Mouse (Mus musculus) hindbrain, embryonic 14.5 days (tissue): ENCODE measurements at regions not wholly inside any gene's neighbourhood (a gene's known extent, or its start where the extent isn't known, plus 50 kb on each side); places are given as distances from the start of the nearest gene placed in this dataset.

Experiments
- ATAC-seq: fragments of 200-750 bp; cut with Nextera tagmentation; 2 replicates; pipeline ENCODE4 v1.8.0; 2017; ENCODE audit warnings: moderate number of reproducible peaks, mild to moderate bottlenecking, moderate TSS enrichment, moderate library complexity; ENCODE audit not compliant: low FRiP score
- DNase-seq: peaks from one replicate; pipeline ENCODE4 v3.0.0-alpha.2; 2015; ENCODE audit warnings: low spot score
- H3K27ac ChIP-seq: fragments of 300-500 bp; sonication (generic); 2 replicates; pipeline ENCODE4 v1.5.1; 2014; ENCODE audit warnings: mild to moderate bottlenecking, moderate library complexity
- H3K27me3 ChIP-seq: fragments of 300-500 bp; sonication (generic); 2 replicates; pipeline ENCODE4 v1.6.1; 2014; ENCODE audit warnings: mild to moderate bottlenecking, low read length, mixed read lengths; ENCODE audit not compliant: control insufficient read depth, insufficient read depth
- H3K36me3 ChIP-seq: fragments of 300-500 bp; sonication (generic); replicated peaks from 2 replicates; pipeline ENCODE4 v1.6.1; 2014; ENCODE audit not compliant: control insufficient read depth, insufficient read depth
- H3K4me1 ChIP-seq: fragments of 300-500 bp; sonication (generic); replicated peaks from 2 replicates; pipeline ENCODE4 v1.6.1; 2014; ENCODE audit warnings: antibody characterized with exemption, low read length, mixed read lengths; ENCODE audit not compliant: control insufficient read depth, insufficient read depth
- H3K4me2 ChIP-seq: fragments of 300-500 bp; sonication (generic); replicated peaks from 2 replicates; pipeline ENCODE4 v1.6.1; 2014; ENCODE audit warnings: mild to moderate bottlenecking, moderate library complexity
- H3K4me3 ChIP-seq: fragments of 300-500 bp; sonication (generic); replicated peaks from 2 replicates; pipeline ENCODE4 v1.5.1; 2014; ENCODE audit warnings: mild to moderate bottlenecking, low read length
- H3K9ac ChIP-seq: fragments of 300-500 bp; sonication (generic); 2 replicates; pipeline ENCODE4 v1.6.1; 2014
- H3K9me3 ChIP-seq: fragments of 300-500 bp; sonication (generic); 2 replicates; pipeline ENCODE4 v1.6.1; 2016; ENCODE audit warnings: low read length; ENCODE audit not compliant: control insufficient read depth
- WGBS: fragments of 180-500 bp; shearing (Covaris S2); extraction: QIAGEN DNeasy Blood & Tissue Kit; methylation state at CpG from one replicate; pipeline ENCODE4 v1.1.7; 2014; 5-methylcytosine and 5-hydroxymethylcytosine counted together

DNA sequence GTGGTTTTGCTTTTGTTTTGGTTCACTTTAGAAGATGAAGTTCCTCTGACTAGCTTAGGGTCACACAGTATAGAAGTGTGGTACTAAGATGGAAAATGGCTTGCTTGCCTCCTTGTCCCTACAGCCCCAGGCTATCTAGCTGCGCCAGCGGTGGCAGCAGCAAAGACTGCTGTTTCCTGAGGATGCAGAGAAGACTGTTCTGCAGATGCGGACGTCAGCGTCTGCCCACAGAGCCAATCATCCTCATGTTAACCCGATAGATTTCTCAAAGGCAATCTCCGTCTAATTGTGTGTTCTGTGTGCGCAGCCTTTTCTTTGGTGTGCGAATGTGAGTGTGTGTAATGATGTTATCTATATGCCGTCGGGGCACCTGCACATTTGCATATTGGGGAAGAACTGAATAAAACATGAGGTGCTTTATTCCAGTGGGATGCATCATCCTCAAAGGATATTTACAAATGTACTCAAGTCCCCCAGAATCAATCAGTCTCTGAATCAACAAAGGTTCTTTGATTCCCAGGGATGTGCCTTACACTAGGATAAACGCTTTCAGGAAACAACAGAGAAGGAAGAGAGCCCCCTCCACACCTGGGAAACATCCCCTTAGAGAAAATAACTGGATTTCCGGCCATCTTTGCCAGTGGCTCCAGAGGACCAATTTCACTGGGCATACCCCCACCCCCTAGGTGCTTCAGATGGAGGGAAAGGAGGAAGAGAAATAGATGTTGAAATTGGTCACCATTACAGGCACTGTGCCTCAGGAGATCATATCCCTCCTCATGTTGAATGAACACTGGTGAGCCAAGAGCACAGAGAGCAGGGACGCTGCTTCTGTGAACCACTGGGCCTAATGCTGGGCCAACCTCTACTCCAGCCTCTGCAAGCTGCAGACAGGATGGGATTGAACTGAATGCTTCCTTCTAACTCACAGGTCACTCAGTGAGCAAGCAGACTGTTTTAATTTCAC lies 409.7 kb upstream of the Plxna2 start:
- peak; percentile 59 for DNase-seq
- peaks cover 20% of the 10 kb centered on the region; the same call in 1 of the 2 replicates for H3K4me1 ChIP-seq
- 20% methylated on average over 14 of the region's 14 CpGs for WGBS
- ATAC-seq, result peak; percentile 72
- H3K9me3 ChIP-seq, result no peaks in the 10 kb centered on the region
- no peaks in the 10 kb centered on the region for H3K27me3 ChIP-seq
- no peak overlapping the region for H3K4me3 ChIP-seq
- 0 out of 2 replicates have a peak overlapping the region, but pooled peaks have one; percentile 6 for H3K9ac ChIP-seq
- peak overlapping the region; percentile 26 for H3K4me2 ChIP-seq
- H3K36me3 ChIP-seq, result no peaks in the 10 kb centered on the region
- peak overlapping the region; percentile 68 for H3K27ac ChIP-seq

GRCm38 (mm10) chr1:194197516-194197915 lies 420.5 kb upstream of the Plxna2 start:
- Histone ChIP-seq H3K4me3 (no peak overlapping the region), H3K9me3 (no peaks in the 10 kb centered on the region), H3K4me1 (no peaks in the 10 kb centered on the region), H3K4me2 (no peak overlapping the region), H3K36me3 (no peaks in the 10 kb centered on the region), H3K27ac (no peak overlapping the region), H3K9ac (no peak overlapping the region), H3K27me3 (no peaks in the 10 kb centered on the region)
- ATAC-seq, result no peak
- no peak for DNase-seq
- WGBS, result 48% methylated on average over 2 of the region's 2 CpGs

GRCm38 (mm10) chr1:194182293-194182692 lies 435.7 kb upstream of the Plxna2 start:
- Histone ChIP-seq H3K27ac (no peak overlapping the region), H3K4me2 (no peak overlapping the region), H3K9me3 (no peaks in the 10 kb centered on the region), H3K4me3 (no peak overlapping the region), H3K4me1 (no peaks in the 10 kb centered on the region), H3K27me3 (no peaks in the 10 kb centered on the region; the same call in 1 of the 2 replicates), H3K9ac (no peak overlapping the region), H3K36me3 (no peaks in the 10 kb centered on the region)
- DNase-seq (no peak), ATAC-seq (no peak)
- WGBS, result 91% methylated on average over 2 of the region's 2 CpGs

- DNase-seq, result no peak
- H3K27me3 ChIP-seq, result no peaks in the 10 kb centered on the region
- no peak for ATAC-seq
- no peaks in the 10 kb centered on the region for H3K9me3 ChIP-seq
- WGBS, result 40% methylated on average over 4 of the region's 4 CpGs
- H3K9ac ChIP-seq, result no peak overlapping the region
- H3K4me1 ChIP-seq, result peaks cover 7% of the 10 kb centered on the region; the same call in 1 of the 2 replicates
- H3K4me2 ChIP-seq, result no peak overlapping the region
- no peak overlapping the region for H3K4me3 ChIP-seq
- H3K36me3 ChIP-seq, result no peaks in the 10 kb centered on the region
- no peak overlapping the region for H3K27ac ChIP-seq
Measured at GRCm38 (mm10) chr1:194161469-194161868, 456.5 kb upstream of the Plxna2 start.

DNA sequence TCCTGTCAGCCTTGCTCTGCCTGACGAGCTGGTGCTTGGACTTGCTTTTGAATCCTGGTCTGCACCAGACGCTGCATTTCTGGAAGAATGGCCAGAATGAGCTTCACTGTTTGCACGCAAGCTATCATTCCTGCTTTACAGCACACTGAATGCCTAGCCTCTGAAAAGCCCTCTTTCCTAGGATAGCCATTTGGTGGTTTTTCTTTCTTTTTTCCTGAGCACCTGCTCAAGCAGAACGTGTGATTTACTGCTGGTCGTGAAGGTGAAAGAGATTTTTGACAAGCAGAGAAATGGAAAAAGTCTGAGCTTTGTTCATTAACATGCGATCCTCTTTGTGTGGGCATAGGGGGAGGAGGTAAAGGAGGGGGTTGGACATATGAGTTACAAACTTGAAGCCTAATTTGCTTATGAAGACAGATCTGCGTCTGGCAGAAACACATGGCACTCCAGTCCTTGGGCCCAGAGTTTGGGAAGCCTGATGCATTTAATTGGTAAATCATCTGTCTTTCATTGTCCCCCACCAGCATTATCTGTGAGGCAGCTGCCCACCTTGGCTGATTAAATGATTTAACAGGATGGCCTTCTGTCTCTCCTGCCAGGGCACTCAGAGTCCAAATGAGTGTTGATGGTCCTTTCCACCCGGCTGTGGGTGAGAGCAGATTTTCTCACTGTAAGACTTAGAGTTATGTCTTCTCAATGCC lies 457.1 kb upstream of the Plxna2 start:
- H3K9ac ChIP-seq, result no peak overlapping the region
- H3K4me1 ChIP-seq, result peaks cover 7% of the 10 kb centered on the region; the same call in 1 of the 2 replicates
- H3K4me2 ChIP-seq, result no peak overlapping the region
- DNase-seq (peak; percentile 38), ATAC-seq (peak; percentile 71; the same call in 1 of the 2 replicates)
- H3K9me3 ChIP-seq, result no peaks in the 10 kb centered on the region
- H3K27me3 ChIP-seq, result no peaks in the 10 kb centered on the region
- H3K36me3 ChIP-seq, result no peaks in the 10 kb centered on the region
- 11% methylated on average over 8 of the region's 8 CpGs for WGBS
- peak overlapping the region; percentile 75 for H3K27ac ChIP-seq
- no peak overlapping the region for H3K4me3 ChIP-seq

GRCm38 (mm10) chr1:194157268-194157667 lies 460.8 kb upstream of the Plxna2 start:
- H3K36me3 ChIP-seq, result no peaks in the 10 kb centered on the region
- H3K4me1 ChIP-seq, result peaks cover 7% of the 10 kb centered on the region; the same call in 1 of the 2 replicates
- WGBS, result 86% methylated on average over 6 of the region's 6 CpGs
- H3K27ac ChIP-seq, result no peak overlapping the region
- H3K27me3 ChIP-seq, result no peaks in the 10 kb centered on the region
- H3K4me2 ChIP-seq, result no peak overlapping the region
- no peak overlapping the region for H3K4me3 ChIP-seq
- H3K9me3 ChIP-seq, result no peaks in the 10 kb centered on the region
- no peak overlapping the region for H3K9ac ChIP-seq
- ATAC-seq, result no peak
- no peak for DNase-seq

DNA sequence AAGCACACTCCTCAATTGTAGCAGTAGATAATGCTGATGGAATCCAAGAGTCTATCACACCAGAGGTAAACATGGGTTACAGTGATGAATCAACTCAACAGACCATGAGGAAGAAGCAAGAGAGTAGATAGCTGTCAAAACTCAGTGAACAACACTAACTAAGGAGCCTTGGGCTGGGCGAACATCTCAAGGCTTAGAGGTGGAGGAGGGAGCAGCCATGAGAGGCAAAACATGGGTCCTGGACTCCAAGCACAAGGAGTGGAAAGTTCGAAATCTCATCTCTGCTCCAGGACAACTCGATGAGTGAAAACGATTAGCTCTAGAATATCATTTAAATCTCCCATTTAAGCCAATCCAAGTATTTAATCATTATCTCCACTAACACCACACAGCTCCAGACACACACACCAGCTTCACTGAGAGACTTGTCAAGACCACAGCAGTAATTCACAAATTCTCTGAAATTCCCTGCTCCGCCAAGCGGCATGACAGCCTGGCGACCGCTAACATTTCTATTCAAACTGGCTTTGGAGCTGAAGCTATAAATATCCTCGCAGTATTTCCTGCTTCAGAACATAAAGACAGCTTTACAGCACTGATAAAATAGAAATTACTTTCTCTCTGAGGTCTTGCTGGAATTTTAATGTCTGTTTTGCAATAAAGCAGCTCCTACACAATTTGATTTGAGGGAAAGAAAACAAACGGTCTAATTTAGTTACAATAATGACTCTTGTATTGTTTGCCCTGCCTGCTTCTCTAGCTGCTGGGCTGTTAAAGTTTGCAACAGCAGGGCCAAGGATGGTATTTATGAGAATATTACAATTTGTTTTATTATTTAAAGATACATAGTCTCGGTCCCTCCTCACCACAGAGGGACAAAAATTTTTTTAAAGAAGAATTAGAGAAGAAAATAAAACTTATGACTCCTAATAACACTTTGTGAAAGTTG lies 469.3 kb upstream of the Plxna2 start:
- Histone ChIP-seq H3K27ac (no peak overlapping the region), H3K9ac (no peak overlapping the region), H3K4me3 (no peak overlapping the region), H3K9me3 (no peaks in the 10 kb centered on the region), H3K4me2 (no peak overlapping the region), H3K36me3 (no peaks in the 10 kb centered on the region), H3K27me3 (no peaks in the 10 kb centered on the region), H3K4me1 (no peaks in the 10 kb centered on the region)
- DNase-seq, result peak; percentile 25
- ATAC-seq, result no peak
- 67% methylated on average over 11 of the region's 11 CpGs for WGBS

GRCm38 (mm10) chr1:194117631-194118360 lies 500.2 kb upstream of the Plxna2 start:
- no peak overlapping the region for H3K27ac ChIP-seq
- no peak for ATAC-seq
- no peaks in the 10 kb centered on the region for H3K27me3 ChIP-seq
- no peak overlapping the region for H3K4me3 ChIP-seq
- H3K9ac ChIP-seq, result no peak overlapping the region
- H3K9me3 ChIP-seq, result no peaks in the 10 kb centered on the region
- H3K4me2 ChIP-seq, result no peak overlapping the region
- 70% methylated on average over 4 of the region's 4 CpGs for WGBS
- no peaks in the 10 kb centered on the region for H3K4me1 ChIP-seq
- no peak for DNase-seq
- no peaks in the 10 kb centered on the region for H3K36me3 ChIP-seq
